Mouse (Mus musculus) ES-E14 (cell line): Measurements from ENCODE around the gene Magi3.

Experiments
- HCFC1 ChIP-seq: IDR thresholded peaks from 2 replicates; pipeline ENCODE4 v1.6.1; 2012; ENCODE audit warnings: low read length, inconsistent platforms, borderline replicate concordance; ENCODE audit not compliant: insufficient read depth
- ZNF384 ChIP-seq: IDR thresholded peaks from 2 replicates; pipeline ENCODE4 v1.6.1; 2012; ENCODE audit warnings: low read depth, low read length, inconsistent platforms

GRCm38 (mm10) chr3:104104942-104105341, 115.2 kb downstream of the Magi3 start:
- TF ChIP-seq ZNF384 (no peak), HCFC1 (no peak)
